Mouse (Mus musculus): Measurements from ENCODE around the gene Zfp983. TPM values are rescaled to one million over a fixed set of nuclear protein-coding genes. Genes with fewer than 3 reads are reported as not detected.
"Not testable (repeated sequence)": the region's sequence is repeated elsewhere in the genome, so short reads cannot be mapped to it uniquely, and the experiment has no call there.

Gene Zfp983
- polyA plus RNA-seq, 1 experiment from 2014 or later, result 4.9 TPM

DNA sequence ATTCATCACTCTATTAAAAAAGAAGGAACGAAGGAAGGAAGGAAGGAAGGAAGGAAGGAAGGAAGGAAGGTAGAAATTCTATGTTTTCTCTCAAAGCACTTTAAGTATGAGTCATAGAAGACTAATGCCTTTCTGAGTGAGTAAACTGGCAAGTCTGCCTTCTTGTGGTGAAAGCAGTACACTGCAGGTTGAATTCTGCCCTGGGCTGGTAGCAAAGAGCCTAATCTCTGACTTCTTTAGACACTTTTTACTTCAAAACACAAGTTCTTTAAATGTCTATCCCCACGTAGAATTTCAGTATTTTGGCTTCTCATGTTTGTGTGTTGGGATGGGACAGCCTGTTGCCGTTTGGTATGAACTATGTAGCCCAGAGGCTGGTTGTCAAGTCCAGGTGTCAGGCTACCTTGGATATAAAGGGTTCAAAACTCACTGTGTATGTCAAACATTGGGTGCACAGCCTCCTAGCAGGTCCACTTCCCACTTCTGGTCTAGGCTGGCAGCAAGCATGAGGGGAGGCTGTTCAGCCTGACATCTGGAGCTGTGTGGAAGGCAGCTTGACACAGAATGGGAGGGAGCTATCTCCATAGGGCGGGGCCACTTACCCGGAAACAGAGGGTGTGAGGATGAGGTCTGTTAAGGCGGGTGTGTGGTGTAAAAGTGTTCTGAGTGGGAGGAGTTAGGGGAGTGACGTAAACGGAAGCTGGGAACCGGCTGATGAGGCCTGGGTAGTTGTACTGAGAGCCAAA lies 29.0 kb downstream of the Zfp983 start:
- no peaks in the 10 kb centered on the region for H3K36me3 ChIP-seq (ENCODE audit: control insufficient read depth, insufficient read depth, low read length)
- ATAC-seq (ENCODE audit: insufficient number of reproducible peaks, low FRiP score, low TSS enrichment, low read depth), result peak; percentile 98
- WGBS, result 3% methylated on average over 9 of the region's 9 CpGs
- peak overlapping the region; percentile 31 for H3K4me3 ChIP-seq (ENCODE audit: low read depth, low read length)
- H3K27ac ChIP-seq (replicated peaks; ENCODE audit: low read depth, low read length), result no peak overlapping the region
- H3K9me3 ChIP-seq (ENCODE audit: control insufficient read depth, low read length), result no peaks in the 10 kb centered on the region
- no peak overlapping the region for H3K9ac ChIP-seq (ENCODE audit: low read length)
- peak overlapping the region; percentile 43 for H3K4me2 ChIP-seq (ENCODE audit: low read depth, severe bottlenecking)
- H3K4me1 ChIP-seq (ENCODE audit: control insufficient read depth, insufficient read depth, low read length), result no peaks in the 10 kb centered on the region
- no peaks in the 10 kb centered on the region for H3K27me3 ChIP-seq (ENCODE audit: control insufficient read depth, insufficient read depth, low read length)
- peak; percentile 73 for DNase-seq (ENCODE audit: low spot score)

DNA sequence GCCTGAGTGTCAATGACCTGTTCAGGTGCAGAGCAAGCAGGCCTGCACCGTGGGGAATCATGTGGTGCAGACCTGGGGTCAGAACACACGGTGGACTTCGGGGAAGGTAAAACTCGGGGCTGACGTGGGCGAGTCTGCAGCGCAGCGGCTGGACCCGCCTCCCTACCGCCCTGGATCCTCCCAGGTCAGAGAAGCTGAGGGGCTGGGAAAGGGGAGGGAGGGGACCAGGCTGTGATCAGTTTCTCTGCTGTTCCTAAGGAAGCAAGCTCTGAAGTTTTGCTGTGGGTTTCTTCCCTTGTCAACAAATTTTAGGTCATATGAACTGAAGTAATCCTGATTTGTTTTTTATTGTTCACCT lies 29.6 kb downstream of the Zfp983 start:
- not testable (repeated sequence) for H3K27me3 ChIP-seq (ENCODE audit: control insufficient read depth, insufficient read depth, low read length); H3K4me1 ChIP-seq (ENCODE audit: control insufficient read depth, insufficient read depth, low read length); H3K27ac ChIP-seq (replicated peaks; ENCODE audit: low read depth, low read length); H3K9ac ChIP-seq (ENCODE audit: low read length); H3K9me3 ChIP-seq (ENCODE audit: control insufficient read depth, low read length); H3K36me3 ChIP-seq (ENCODE audit: control insufficient read depth, insufficient read depth, low read length); DNase-seq (ENCODE audit: low spot score)
- under 1% methylated on average over 10 of the region's 10 CpGs for WGBS
- Histone ChIP-seq H3K4me2 (ENCODE audit: low read depth, severe bottlenecking) (peak overlapping the region; percentile 43), H3K4me3 (ENCODE audit: low read depth, low read length) (peak overlapping the region; percentile 31)
- peak; percentile 90 for ATAC-seq (ENCODE audit: insufficient number of reproducible peaks, low FRiP score, low TSS enrichment, low read depth)

DNA sequence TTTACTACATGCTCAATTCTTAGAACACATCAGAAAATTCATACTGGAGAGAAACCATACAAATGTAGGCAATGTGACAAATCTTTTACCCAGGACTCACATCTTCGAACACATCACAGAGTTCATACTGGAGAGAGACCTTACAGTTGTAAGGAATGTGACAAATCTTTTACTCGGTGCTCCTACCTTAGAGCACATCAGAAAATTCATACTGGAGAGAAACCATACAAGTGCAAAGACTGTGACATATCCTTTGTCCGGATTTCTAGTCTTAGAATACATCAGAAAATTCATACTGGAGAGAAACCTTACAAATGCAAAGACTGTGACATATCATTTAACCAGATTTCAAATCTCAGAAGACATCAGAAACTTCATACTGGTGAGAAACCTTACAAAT lies 41.1 kb downstream of the Zfp983 start, which contains the start of gene Gm10226:
TSS of gene Gm10226 (plus strand) at position 301 of the 400 bp plus-strand sequence.
- Histone ChIP-seq H3K4me1 (ENCODE audit: control insufficient read depth, insufficient read depth, low read length) (no peaks in the 10 kb centered on the region), H3K4me2 (ENCODE audit: low read depth, severe bottlenecking) (no peak within 1 kb of the TSS), H3K27ac (replicated peaks; ENCODE audit: low read depth, low read length) (no peak within 1 kb of the TSS), H3K4me3 (ENCODE audit: low read depth, low read length) (no peak within 1 kb of the TSS), H3K9ac (ENCODE audit: low read length) (no peak within 1 kb of the TSS), H3K36me3 (ENCODE audit: control insufficient read depth, insufficient read depth, low read length) (peaks cover 3% of the 10 kb centered on the region; the same call in 1 of the 2 replicates), H3K9me3 (ENCODE audit: control insufficient read depth, low read length) (no peaks in the 10 kb centered on the region), H3K27me3 (ENCODE audit: control insufficient read depth, insufficient read depth, low read length) (no peaks in the 10 kb centered on the region)
- DNase-seq (ENCODE audit: low spot score) (no peak), ATAC-seq (ENCODE audit: insufficient number of reproducible peaks, low FRiP score, low TSS enrichment, low read depth) (no peak)
- 89% methylated on average over 3 of the region's 3 CpGs for WGBS

DNA sequence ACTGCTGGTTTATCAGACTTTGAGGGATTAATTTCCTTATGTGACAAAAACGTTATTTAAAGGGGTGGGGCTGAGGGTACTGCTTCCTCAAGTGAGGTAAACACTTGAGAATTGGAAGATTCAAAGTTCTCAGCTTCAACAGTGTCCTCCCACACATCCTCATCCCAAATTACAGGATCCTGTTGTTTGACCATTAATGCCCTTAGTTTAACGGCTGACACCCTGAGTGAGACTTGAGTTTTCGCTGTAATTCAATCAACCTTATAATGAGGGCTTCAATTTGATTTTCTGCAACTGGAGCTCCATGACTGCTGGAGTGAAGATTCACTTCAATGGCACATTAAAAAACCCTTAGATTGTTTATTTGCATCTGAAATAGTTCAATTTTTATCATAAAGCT lies 42.9 kb downstream of the Zfp983 start:
- Histone ChIP-seq H3K9me3 (ENCODE audit: control insufficient read depth, low read length) (no peaks in the 10 kb centered on the region), H3K9ac (ENCODE audit: low read length) (no peak overlapping the region), H3K4me2 (ENCODE audit: low read depth, severe bottlenecking) (no peak overlapping the region), H3K4me3 (ENCODE audit: low read depth, low read length) (no peak overlapping the region), H3K27me3 (ENCODE audit: control insufficient read depth, insufficient read depth, low read length) (no peaks in the 10 kb centered on the region), H3K27ac (replicated peaks; ENCODE audit: low read depth, low read length) (no peak overlapping the region), H3K36me3 (ENCODE audit: control insufficient read depth, insufficient read depth, low read length) (peaks cover 3% of the 10 kb centered on the region; the same call in 1 of the 2 replicates), H3K4me1 (ENCODE audit: control insufficient read depth, insufficient read depth, low read length) (no peaks in the 10 kb centered on the region)
- ATAC-seq (ENCODE audit: insufficient number of reproducible peaks, low FRiP score, low TSS enrichment, low read depth) (no peak), DNase-seq (ENCODE audit: low spot score) (no peak)
- 76% methylated on average over 3 of the region's 3 CpGs for WGBS

DNA sequence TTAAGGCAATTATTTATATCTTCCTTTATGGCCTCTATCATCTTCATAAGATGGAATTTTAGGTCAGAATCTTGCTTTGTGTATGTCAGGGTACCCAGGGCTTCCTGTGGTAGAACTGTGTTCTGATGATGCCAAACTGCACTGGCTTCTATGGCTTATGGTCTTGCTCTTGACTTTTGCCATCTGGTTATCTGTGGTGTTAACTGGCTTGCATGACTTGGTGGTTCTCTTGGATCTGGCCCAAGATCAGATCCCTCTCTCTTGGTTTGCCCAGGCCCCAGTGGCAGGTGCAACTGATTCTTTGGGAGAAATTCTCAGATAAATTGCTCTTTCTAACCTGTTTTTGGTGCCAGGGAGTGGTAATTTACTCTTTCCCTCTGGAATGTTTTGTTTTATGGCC lies 45.6 kb downstream of the Zfp983 start:
- Histone ChIP-seq H3K9ac (ENCODE audit: low read length) (no peak overlapping the region), H3K4me1 (ENCODE audit: control insufficient read depth, insufficient read depth, low read length) (no peaks in the 10 kb centered on the region), H3K4me3 (ENCODE audit: low read depth, low read length) (no peak overlapping the region), H3K9me3 (ENCODE audit: control insufficient read depth, low read length) (no peaks in the 10 kb centered on the region), H3K27ac (replicated peaks; ENCODE audit: low read depth, low read length) (no peak overlapping the region), H3K27me3 (ENCODE audit: control insufficient read depth, insufficient read depth, low read length) (no peaks in the 10 kb centered on the region), H3K36me3 (ENCODE audit: control insufficient read depth, insufficient read depth, low read length) (peaks cover 3% of the 10 kb centered on the region; the same call in 1 of the 2 replicates), H3K4me2 (ENCODE audit: low read depth, severe bottlenecking) (no peak overlapping the region)
- ATAC-seq (ENCODE audit: insufficient number of reproducible peaks, low FRiP score, low TSS enrichment, low read depth) (no peak), DNase-seq (ENCODE audit: low spot score) (no peak)

DNA sequence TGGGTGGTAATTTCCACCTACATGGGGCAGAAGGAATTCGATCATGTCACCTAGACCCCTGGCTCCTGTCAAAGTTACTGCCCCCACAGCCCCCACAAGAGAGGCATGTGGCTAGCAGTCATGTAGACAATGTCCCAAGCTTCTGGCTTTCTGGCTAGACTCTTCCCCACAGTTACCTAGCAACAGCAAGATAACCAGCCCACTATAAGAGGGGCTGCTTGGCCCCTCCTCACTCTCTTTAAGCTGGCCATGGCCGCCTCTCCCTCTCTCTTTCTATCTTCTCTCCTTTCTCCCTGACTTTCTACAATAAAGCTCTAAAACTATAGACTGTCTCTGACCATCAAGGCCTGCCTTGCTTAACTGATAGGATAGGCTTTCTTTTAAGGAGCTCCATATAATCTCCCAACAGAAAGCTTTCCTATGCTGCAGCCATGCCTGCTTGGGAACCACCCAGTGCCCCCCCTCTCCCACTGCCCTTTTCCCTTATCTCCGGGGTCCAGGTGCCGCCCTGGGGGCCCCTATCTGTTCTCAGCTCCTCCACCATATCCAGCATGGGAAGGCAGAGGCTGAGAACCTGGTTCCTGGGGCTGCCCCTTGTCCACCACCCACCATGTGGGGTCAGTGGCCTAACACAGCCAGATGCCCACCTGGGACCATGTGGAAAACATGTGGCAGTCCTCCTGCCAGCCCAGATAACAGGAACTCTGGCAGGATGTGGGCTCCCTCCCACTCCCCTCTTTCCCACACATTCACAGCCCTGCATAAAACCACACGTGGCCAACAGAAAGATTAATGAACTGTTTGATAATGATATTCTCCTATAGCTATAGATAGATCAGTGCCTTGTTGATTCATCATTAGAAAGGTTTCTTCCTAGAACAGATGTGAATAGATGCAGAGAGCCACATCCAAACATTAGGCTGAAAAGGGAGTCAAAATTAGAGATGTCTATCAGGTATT lies 52.1 kb downstream of the Zfp983 start:
- H3K27me3 ChIP-seq (ENCODE audit: control insufficient read depth, insufficient read depth, low read length), result no peaks in the 10 kb centered on the region
- H3K4me1 ChIP-seq (ENCODE audit: control insufficient read depth, insufficient read depth, low read length), result no peaks in the 10 kb centered on the region
- WGBS, result 55% methylated on average over 5 of the region's 5 CpGs
- no peak overlapping the region for H3K4me2 ChIP-seq (ENCODE audit: low read depth, severe bottlenecking)
- H3K9ac ChIP-seq (ENCODE audit: low read length), result no peak overlapping the region
- no peak for DNase-seq (ENCODE audit: low spot score)
- H3K9me3 ChIP-seq (ENCODE audit: control insufficient read depth, low read length), result no peaks in the 10 kb centered on the region
- no peak overlapping the region for H3K27ac ChIP-seq (replicated peaks; ENCODE audit: low read depth, low read length)
- no peak for ATAC-seq (ENCODE audit: insufficient number of reproducible peaks, low FRiP score, low TSS enrichment, low read depth)
- no peaks in the 10 kb centered on the region for H3K36me3 ChIP-seq (ENCODE audit: control insufficient read depth, insufficient read depth, low read length)
- H3K4me3 ChIP-seq (ENCODE audit: low read depth, low read length), result no peak overlapping the region

DNA sequence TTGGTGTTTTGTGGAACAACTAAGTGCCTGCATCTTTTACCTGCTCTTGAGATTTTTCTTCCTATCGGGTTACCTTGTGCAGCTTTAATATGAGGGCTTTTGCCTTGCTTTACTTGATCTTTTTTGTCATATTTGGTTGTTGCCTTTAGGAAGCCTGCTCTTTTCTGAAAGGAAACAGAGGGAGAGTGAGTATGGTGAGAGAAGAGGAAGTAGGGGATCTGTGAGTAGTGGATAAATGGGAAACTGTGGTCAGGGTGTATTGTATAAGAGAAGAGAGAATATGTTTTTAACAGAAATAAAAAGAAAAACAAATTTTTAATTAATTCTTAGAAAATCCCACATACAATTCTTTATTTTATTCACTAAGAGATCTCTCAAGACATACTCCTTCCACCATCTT lies 53.0 kb downstream of the Zfp983 start:
- 83% methylated on average over 1 of the region's 1 CpGs for WGBS
- H3K9ac ChIP-seq (ENCODE audit: low read length), result no peak overlapping the region
- H3K36me3 ChIP-seq (ENCODE audit: control insufficient read depth, insufficient read depth, low read length), result no peaks in the 10 kb centered on the region
- no peaks in the 10 kb centered on the region for H3K9me3 ChIP-seq (ENCODE audit: control insufficient read depth, low read length)
- DNase-seq (ENCODE audit: low spot score) (no peak), ATAC-seq (ENCODE audit: insufficient number of reproducible peaks, low FRiP score, low TSS enrichment, low read depth) (no peak)
- no peak overlapping the region for H3K4me2 ChIP-seq (ENCODE audit: low read depth, severe bottlenecking)
- no peak overlapping the region for H3K27ac ChIP-seq (replicated peaks; ENCODE audit: low read depth, low read length)
- no peaks in the 10 kb centered on the region for H3K27me3 ChIP-seq (ENCODE audit: control insufficient read depth, insufficient read depth, low read length)
- H3K4me1 ChIP-seq (ENCODE audit: control insufficient read depth, insufficient read depth, low read length), result no peaks in the 10 kb centered on the region
- H3K4me3 ChIP-seq (ENCODE audit: low read depth, low read length), result no peak overlapping the region

DNA sequence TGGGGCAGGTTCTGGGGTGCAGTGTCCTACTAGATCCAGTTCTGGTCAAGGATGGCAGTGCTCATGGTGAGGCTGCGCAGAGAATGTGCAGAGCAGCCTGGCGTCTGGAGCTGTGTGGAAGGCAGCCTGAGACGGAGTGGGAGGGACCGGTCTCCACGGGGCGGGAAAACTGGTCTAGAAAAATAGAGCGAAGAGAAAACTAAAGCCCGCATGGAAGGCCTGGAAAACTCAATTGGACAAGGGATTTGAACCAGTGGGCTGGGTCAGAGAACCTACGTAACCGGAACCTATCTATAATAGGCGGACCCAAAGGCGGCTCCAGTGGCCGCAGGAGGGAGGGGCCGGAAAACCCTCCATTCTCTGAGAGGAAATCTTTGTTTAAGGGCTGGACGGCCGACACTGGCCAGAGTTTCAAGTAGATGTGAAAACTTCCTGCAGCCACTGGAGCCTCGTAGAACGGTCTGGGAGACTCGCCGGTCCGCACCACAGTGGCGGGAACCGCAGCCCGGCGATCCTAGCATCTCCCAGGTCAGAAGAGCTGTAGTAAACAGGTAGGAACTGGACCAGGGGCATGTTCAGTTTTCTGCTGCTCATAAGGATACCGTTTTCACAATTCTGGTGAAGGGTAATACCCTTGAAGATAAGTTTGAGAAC lies 57.0 kb downstream of the Zfp983 start, which contains the start of gene Zfp760:
TSS of gene Zfp760 (plus strand) at position 399 of the 654 bp plus-strand sequence.
- Histone ChIP-seq H3K9ac (ENCODE audit: low read length) (peak within 1 kb of the TSS; percentile 74), H3K4me2 (ENCODE audit: low read depth, severe bottlenecking) (peak within 1 kb of the TSS; percentile 56), H3K4me3 (ENCODE audit: low read depth, low read length) (peak within 1 kb of the TSS; percentile 53), H3K27me3 (ENCODE audit: control insufficient read depth, insufficient read depth, low read length) (no peaks in the 10 kb centered on the region), H3K27ac (replicated peaks; ENCODE audit: low read depth, low read length) (peak within 1 kb of the TSS; percentile 85), H3K36me3 (ENCODE audit: control insufficient read depth, insufficient read depth, low read length) (peaks cover 4% of the 10 kb centered on the region; the same call in 1 of the 2 replicates), H3K4me1 (ENCODE audit: control insufficient read depth, insufficient read depth, low read length) (no peaks in the 10 kb centered on the region), H3K9me3 (ENCODE audit: control insufficient read depth, low read length) (no peaks in the 10 kb centered on the region)
- ATAC-seq (ENCODE audit: insufficient number of reproducible peaks, low FRiP score, low TSS enrichment, low read depth) (peak; percentile 97), DNase-seq (ENCODE audit: low spot score) (peak; percentile 85)
- WGBS, result 5% methylated on average over 26 of the region's 26 CpGs

All from limb, embryonic 11.5 days (tissue).